Mouse (Mus musculus) brain, embryonic 14.5 days (tissue): ENCODE data around the gene Hltf.

Experiments used
- CTCF ChIP-seq: fragments of 200-500 bp; IDR thresholded peaks from 2 replicates; pipeline ENCODE4 v1.5.1; 2012; ENCODE audit warnings: inconsistent platforms, mild to moderate bottlenecking, moderate library complexity, borderline replicate concordance; ENCODE audit not compliant: insufficient read depth, insufficient read length; ENCODE audit errors: extremely low read depth
- POLR2A ChIP-seq: fragments of 200-500 bp; IDR thresholded peaks from 2 replicates; pipeline ENCODE4 v1.6.1; 2012; ENCODE audit warnings: mild to moderate bottlenecking, inconsistent platforms, borderline replicate concordance; ENCODE audit not compliant: poor library complexity, insufficient read depth, insufficient read length, severe bottlenecking; ENCODE audit errors: extremely low read depth

- no peak for TF ChIP-seq POLR2A
- no peak for TF ChIP-seq CTCF
These were observed 51.3 kb downstream of the Hltf start for GRCm38 (mm10) chr3:20108881-20109280.
